Mouse (Mus musculus): Measurements from ENCODE around the gene Cfap206.

The Cfap206 gene

GRCm38 (mm10) chr4:34667923-34668322 is 62.1 kb downstream of the Cfap206 start:
- no peak for DNase-seq

- DNase-seq: no peak
Measured at GRCm38 (mm10) chr4:34661927-34662326, 68.1 kb downstream of the Cfap206 start.

GRCm38 (mm10) chr4:34661514-34661913 is 68.5 kb downstream of the Cfap206 start:
- no peak for DNase-seq

GRCm38 (mm10) chr4:34659012-34659411 is 71.0 kb downstream of the Cfap206 start:
- no peak for DNase-seq

GRCm38 (mm10) chr4:34656101-34656500 is 73.9 kb downstream of the Cfap206 start:
- no peak for DNase-seq

GRCm38 (mm10) chr4:34653179-34653578 is 76.8 kb downstream of the Cfap206 start:
- DNase-seq: no peak

- DNase-seq: no peak
Measured at GRCm38 (mm10) chr4:34644779-34645178, 85.2 kb downstream of the Cfap206 start.

- DNase-seq: no peak
Measured at GRCm38 (mm10) chr4:34640731-34641130, 89.3 kb downstream of the Cfap206 start.

- DNase-seq: no peak
Measured at GRCm38 (mm10) chr4:34639745-34640364, 90.2 kb downstream of the Cfap206 start.
